Mouse (Mus musculus) forebrain, embryonic 14.5 days (tissue): ENCODE measurements around the gene Emg1. TPM values are rescaled to one million over a fixed set of nuclear protein-coding genes. Genes with fewer than 3 reads are reported as not detected.

ENCODE experiments used
- ATAC-seq: fragments of 200-750 bp; cut with Nextera tagmentation; 2 replicates; pipeline ENCODE4 v1.8.0; 2017; ENCODE audit warnings: mild to moderate bottlenecking, moderate library complexity
- DNase-seq: peaks from one replicate; pipeline ENCODE4 v3.0.0-alpha.2; 2015; ENCODE audit warnings: low spot score
- H3K27ac ChIP-seq: fragments of 300-500 bp; sonication (generic); 2 replicates; pipeline ENCODE4 v1.5.1; 2014; ENCODE audit warnings: low read depth, mild to moderate bottlenecking, control low read depth, low read length, moderate library complexity
- H3K27me3 ChIP-seq: fragments of 300-500 bp; sonication (generic); replicated peaks from 2 replicates; pipeline ENCODE4 v1.6.1; 2014; ENCODE audit warnings: low read length, control low read depth, mixed read lengths; ENCODE audit not compliant: control insufficient read depth, insufficient read depth
- H3K36me3 ChIP-seq: fragments of 300-500 bp; sonication (generic); 2 replicates; pipeline ENCODE4 v1.6.1; 2014; ENCODE audit warnings: low read length, control low read depth; ENCODE audit not compliant: control insufficient read depth, insufficient read depth
- H3K4me1 ChIP-seq: fragments of 300-500 bp; sonication (generic); 2 replicates; pipeline ENCODE4 v1.6.1; 2014; ENCODE audit warnings: antibody characterized with exemption, low read length, control low read depth; ENCODE audit not compliant: control insufficient read depth, insufficient read depth
- H3K4me2 ChIP-seq: fragments of 300-500 bp; sonication (generic); 2 replicates; pipeline ENCODE4 v1.6.1; 2014; ENCODE audit warnings: mild to moderate bottlenecking, control low read depth, low read length
- H3K4me3 ChIP-seq: fragments of 300-500 bp; sonication (generic); 2 replicates; pipeline ENCODE4 v1.5.1; 2014; ENCODE audit warnings: low read depth, low read length, control low read depth
- H3K9ac ChIP-seq: fragments of 300-500 bp; sonication (generic); 2 replicates; pipeline ENCODE4 v1.6.1; 2014; ENCODE audit warnings: mild to moderate bottlenecking, low read length, control low read depth, moderate library complexity
- H3K9me3 ChIP-seq: fragments of 300-500 bp; sonication (generic); replicated peaks from 2 replicates; pipeline ENCODE4 v1.6.1; 2016; ENCODE audit warnings: low read length, control low read depth, mixed read lengths; ENCODE audit not compliant: control insufficient read depth
- WGBS: fragments of 180-500 bp; shearing (Covaris S2); extraction: QIAGEN DNeasy Blood & Tissue Kit; methylation state at CpG from one replicate; pipeline ENCODE4 v1.1.7; 2014; 5-methylcytosine and 5-hydroxymethylcytosine counted together
- polyA plus RNA-seq: library from polyadenylated mRNA; unstranded; fragments of >200 nt; fragmentation: Nextera tagmentation; extraction: Ambion mirVana; gene quantifications from 2 replicates; pipeline ENCODE4 v1.2.1, GENCODE M21; 2014

The Emg1 gene
- polyA plus RNA-seq, 1 experiment from 2014 or later: 186 TPM

- Histone ChIP-seq H3K27me3 (no peaks in the 10 kb centered on the region), H3K4me2 (no peak overlapping the region), H3K4me1 (no peaks in the 10 kb centered on the region), H3K27ac (no peak overlapping the region), H3K9me3 (no peaks in the 10 kb centered on the region), H3K9ac (no peak overlapping the region), H3K36me3 (no peaks in the 10 kb centered on the region), H3K4me3 (no peak overlapping the region)
- DNase-seq (no peak), ATAC-seq (no peak)
- 58% methylated on average over 19 of the region's 19 CpGs for WGBS
These were observed 20.7 kb upstream of the Emg1 start for GRCm38 (mm10) chr6:124732476-124733370.

- WGBS: 90% methylated on average over 7 of the region's 7 CpGs
- Histone ChIP-seq H3K4me1 (no peaks in the 10 kb centered on the region), H3K27ac (no peak overlapping the region), H3K4me2 (no peak overlapping the region), H3K36me3 (no peaks in the 10 kb centered on the region), H3K9me3 (no peaks in the 10 kb centered on the region), H3K27me3 (no peaks in the 10 kb centered on the region), H3K4me3 (no peak overlapping the region), H3K9ac (no peak overlapping the region)
- no peak for DNase-seq
- ATAC-seq: no peak
These were observed 19.1 kb upstream of the Emg1 start for GRCm38 (mm10) chr6:124731038-124731437.

GRCm38 (mm10) chr6:124729850-124730705, 18.1 kb upstream of the Emg1 start:
- DNase-seq: no peak
- Histone ChIP-seq H3K9ac (no peak overlapping the region), H3K27me3 (no peaks in the 10 kb centered on the region), H3K4me2 (no peak overlapping the region), H3K4me3 (no peak overlapping the region), H3K36me3 (no peaks in the 10 kb centered on the region), H3K27ac (no peak overlapping the region), H3K9me3 (no peaks in the 10 kb centered on the region), H3K4me1 (no peaks in the 10 kb centered on the region)
- 91% methylated on average over 8 of the region's 8 CpGs for WGBS
- ATAC-seq: no peak

- DNase-seq (no peak), ATAC-seq (no peak)
- H3K27ac ChIP-seq: no peak overlapping the region
- no peaks in the 10 kb centered on the region for H3K27me3 ChIP-seq
- no peak overlapping the region for H3K9ac ChIP-seq
- 89% methylated on average over 10 of the region's 10 CpGs for WGBS
- no peak overlapping the region for H3K4me3 ChIP-seq
- H3K4me1 ChIP-seq: no peaks in the 10 kb centered on the region
- H3K4me2 ChIP-seq: no peak overlapping the region
- H3K36me3 ChIP-seq: no peaks in the 10 kb centered on the region
- no peaks in the 10 kb centered on the region for H3K9me3 ChIP-seq
These were observed 16.6 kb upstream of the Emg1 start for GRCm38 (mm10) chr6:124728621-124729020.

GRCm38 (mm10) chr6:124724472-124724871, 12.5 kb upstream of the Emg1 start:
- H3K36me3 ChIP-seq: no peaks in the 10 kb centered on the region
- H3K27ac ChIP-seq: no peak overlapping the region
- H3K4me1 ChIP-seq: no peaks in the 10 kb centered on the region
- no peak for ATAC-seq
- H3K9me3 ChIP-seq: no peaks in the 10 kb centered on the region
- no peak overlapping the region for H3K9ac ChIP-seq
- DNase-seq: no peak
- WGBS: 90% methylated on average over 10 of the region's 10 CpGs
- no peak overlapping the region for H3K4me2 ChIP-seq
- no peak overlapping the region for H3K4me3 ChIP-seq
- no peaks in the 10 kb centered on the region for H3K27me3 ChIP-seq

- Histone ChIP-seq H3K9ac (no peak overlapping the region), H3K36me3 (no peaks in the 10 kb centered on the region), H3K9me3 (no peaks in the 10 kb centered on the region), H3K4me1 (no peaks in the 10 kb centered on the region), H3K27me3 (no peaks in the 10 kb centered on the region), H3K4me3 (no peak overlapping the region), H3K4me2 (no peak overlapping the region), H3K27ac (no peak overlapping the region)
- DNase-seq (no peak), ATAC-seq (no peak)
- WGBS: 85% methylated on average over 8 of the region's 8 CpGs
These were observed 11.6 kb upstream of the Emg1 start for GRCm38 (mm10) chr6:124723541-124723940.

GRCm38 (mm10) chr6:124722876-124723473, 11.0 kb upstream of the Emg1 start:
- 87% methylated on average over 6 of the region's 6 CpGs for WGBS

GRCm38 (mm10) chr6:124720904-124721303, 8.9 kb upstream of the Emg1 start:
- no peak overlapping the region for H3K9ac ChIP-seq
- H3K27me3 ChIP-seq: no peaks in the 10 kb centered on the region
- no peaks in the 10 kb centered on the region for H3K9me3 ChIP-seq
- H3K36me3 ChIP-seq: peaks cover 19% of the 10 kb centered on the region
- 45% methylated on average over 11 of the region's 11 CpGs for WGBS
- H3K4me3 ChIP-seq: no peak overlapping the region
- no peak overlapping the region for H3K4me2 ChIP-seq
- DNase-seq (no peak), ATAC-seq (no peak)
- H3K4me1 ChIP-seq: no peaks in the 10 kb centered on the region
- H3K27ac ChIP-seq: no peak overlapping the region

More at GRCm38 (mm10) chr6:124722876-124723473, 11.0 kb upstream of the Emg1 start:
- H3K4me3 ChIP-seq: no peak overlapping the region
- H3K27me3 ChIP-seq: no peaks in the 10 kb centered on the region
- H3K27ac ChIP-seq: no peak overlapping the region
- DNase-seq: no peak
- no peaks in the 10 kb centered on the region for H3K36me3 ChIP-seq
- H3K9ac ChIP-seq: no peak overlapping the region
- no peaks in the 10 kb centered on the region for H3K4me1 ChIP-seq
- ATAC-seq: no peak
- no peaks in the 10 kb centered on the region for H3K9me3 ChIP-seq
- no peak overlapping the region for H3K4me2 ChIP-seq
